Mouse (Mus musculus): ENCODE data around the gene Gm4491.
A peak's percentile ranks its signal among the peaks of the same experiment; 100 is the strongest.

Gene Gm4491

GRCm38 (mm10) chr14:57115823-57116544 lies at the start of gene Gm4491:
TSS of gene Gm4491 (minus strand) at chr14:57115883.
- peak; percentile 27 to 44 for DNase-seq (ENCODE audit: low spot score in 2 of 2)

GRCm38 (mm10) chr14:57161833-57162232 lies 46.1 kb upstream of the Gm4491 start:
- DNase-seq (ENCODE audit: low spot score in 2 of 2) = peak in 1 of 2 experiments; percentile 13

- DNase-seq (ENCODE audit: low spot score in 2 of 2) = peak; percentile 8 to 29
These were observed 45.5 kb upstream of the Gm4491 start for GRCm38 (mm10) chr14:57161201-57161600.

GRCm38 (mm10) chr14:57154916-57155315 lies 39.2 kb upstream of the Gm4491 start:
- no peak for DNase-seq (ENCODE audit: low spot score in 2 of 2)

GRCm38 (mm10) chr14:57145741-57146140 lies 30.1 kb upstream of the Gm4491 start:
- no peak for DNase-seq (ENCODE audit: low spot score in 2 of 2)

GRCm38 (mm10) chr14:57135265-57135664 lies 19.6 kb upstream of the Gm4491 start:
- no peak for DNase-seq (ENCODE audit: low spot score in 2 of 2)

GRCm38 (mm10) chr14:57133161-57133661 lies 17.5 kb upstream of the Gm4491 start, which contains the start of gene Gjb6:
TSS of gene Gjb6 (minus strand) at chr14:57133611.
- peak; percentile 20 to 28 for DNase-seq (ENCODE audit: low spot score in 2 of 2)

- no peak for DNase-seq (ENCODE audit: low spot score in 2 of 2)
These were observed 11.7 kb upstream of the Gm4491 start for GRCm38 (mm10) chr14:57127383-57127782.

- no peak for DNase-seq (ENCODE audit: low spot score in 2 of 2)
These were observed 6.6 kb upstream of the Gm4491 start for GRCm38 (mm10) chr14:57122295-57122694.

GRCm38 (mm10) chr14:57109194-57109593 lies 6.5 kb downstream of the Gm4491 start:
- peak; percentile 46 to 64 for DNase-seq (ENCODE audit: low spot score in 2 of 2)

GRCm38 (mm10) chr14:57107916-57108315 lies 7.8 kb downstream of the Gm4491 start:
- DNase-seq (ENCODE audit: low spot score in 2 of 2) = no peak

- DNase-seq (ENCODE audit: low spot score in 2 of 2) = no peak
These were observed 8.6 kb downstream of the Gm4491 start for GRCm38 (mm10) chr14:57107091-57107490.

- no peak for DNase-seq (ENCODE audit: low spot score in 2 of 2)
These were observed 10.0 kb downstream of the Gm4491 start for GRCm38 (mm10) chr14:57105721-57106120.

- DNase-seq (ENCODE audit: low spot score in 2 of 2) = no peak
These were observed 10.6 kb downstream of the Gm4491 start for GRCm38 (mm10) chr14:57105111-57105510.

GRCm38 (mm10) chr14:57104106-57105023 lies 11.3 kb downstream of the Gm4491 start, which contains the start of gene Gjb2:
TSS of gene Gjb2 (minus strand) at chr14:57104702.
- peak; percentile 7 to 26 for DNase-seq (ENCODE audit: low spot score in 2 of 2)

- no peak for DNase-seq (ENCODE audit: low spot score in 2 of 2)
These were observed 12.0 kb downstream of the Gm4491 start for GRCm38 (mm10) chr14:57103711-57104105.

- no peak for DNase-seq (ENCODE audit: low spot score in 2 of 2)
These were observed 12.6 kb downstream of the Gm4491 start for GRCm38 (mm10) chr14:57103121-57103520.

GRCm38 (mm10) chr14:57101623-57102022 lies 14.1 kb downstream of the Gm4491 start:
- no peak for DNase-seq (ENCODE audit: low spot score in 2 of 2)

GRCm38 (mm10) chr14:57095855-57096254 lies 19.8 kb downstream of the Gm4491 start:
- no peak for DNase-seq (ENCODE audit: low spot score in 2 of 2)

- peak; percentile 61 to 78 for DNase-seq (ENCODE audit: low spot score in 2 of 2)
These were observed 22.7 kb downstream of the Gm4491 start for GRCm38 (mm10) chr14:57093029-57093428.

- DNase-seq (ENCODE audit: low spot score in 2 of 2) = no peak
These were observed 25.7 kb downstream of the Gm4491 start for GRCm38 (mm10) chr14:57090001-57090400.

GRCm38 (mm10) chr14:57089107-57089506 lies 26.6 kb downstream of the Gm4491 start:
- DNase-seq (ENCODE audit: low spot score in 2 of 2) = no peak
